Mouse (Mus musculus) liver, embryonic 16.5 days (tissue): ENCODE measurements around the gene Magi1. TPM values are rescaled to one million over a fixed set of nuclear protein-coding genes. Genes with fewer than 3 reads are reported as not detected.

Experiments used
- ATAC-seq: fragments of 200-750 bp; cut with Nextera tagmentation; 2 replicates; pipeline ENCODE4 v1.8.0; 2017; ENCODE audit warnings: low read depth, mild to moderate bottlenecking, moderate number of reproducible peaks, moderate library complexity
- H3K27ac ChIP-seq: fragments of 300-500 bp; sonication (generic); 2 replicates; pipeline ENCODE4 v1.5.1; 2014; ENCODE audit warnings: mild to moderate bottlenecking, low read length
- H3K27me3 ChIP-seq: fragments of 300-500 bp; sonication (generic); 2 replicates; pipeline ENCODE4 v1.6.1; 2014; ENCODE audit warnings: low read depth, low read length, mixed read lengths; ENCODE audit not compliant: control insufficient read depth, insufficient read depth
- H3K36me3 ChIP-seq: fragments of 300-500 bp; sonication (generic); 2 replicates; pipeline ENCODE4 v1.6.1; 2014; ENCODE audit warnings: mild to moderate bottlenecking; ENCODE audit not compliant: control insufficient read depth, insufficient read depth
- H3K4me1 ChIP-seq: fragments of 300-500 bp; sonication (generic); 2 replicates; pipeline ENCODE4 v1.6.1; 2014; ENCODE audit warnings: low read depth, low read length, mixed read lengths; ENCODE audit not compliant: control insufficient read depth
- H3K4me2 ChIP-seq: fragments of 300-500 bp; sonication (generic); 2 replicates; pipeline ENCODE4 v1.6.1; 2014; ENCODE audit warnings: low read depth, low read length, mixed read lengths
- H3K4me3 ChIP-seq: fragments of 300-500 bp; sonication (generic); 2 replicates; pipeline ENCODE4 v1.5.1; 2014; ENCODE audit warnings: low read depth, mild to moderate bottlenecking, low read length
- H3K9ac ChIP-seq: fragments of 300-500 bp; sonication (generic); 2 replicates; pipeline ENCODE4 v1.6.1; 2014; ENCODE audit warnings: low read depth, low read length
- H3K9me3 ChIP-seq: fragments of 300-500 bp; sonication (generic); replicated peaks from 2 replicates; pipeline ENCODE4 v1.6.1; 2016; ENCODE audit warnings: low read length; ENCODE audit not compliant: control insufficient read depth
- WGBS: fragments of 180-500 bp; shearing (Covaris S2); extraction: QIAGEN DNeasy Blood & Tissue Kit; methylation state at CpG from one replicate; pipeline ENCODE4 v1.1.7; 2014; ENCODE audit not compliant: insufficient replicate concordance; 5-methylcytosine and 5-hydroxymethylcytosine counted together
- polyA plus RNA-seq: library from polyadenylated mRNA; unstranded; fragments of >200 nt; fragmentation: Nextera tagmentation; extraction: Ambion mirVana; gene quantifications from 2 replicates; pipeline ENCODE4 v1.2.1, GENCODE M21; 2015

The Magi1 gene
- polyA plus RNA-seq, 1 experiment from 2014 or later = 1.3 TPM

DNA sequence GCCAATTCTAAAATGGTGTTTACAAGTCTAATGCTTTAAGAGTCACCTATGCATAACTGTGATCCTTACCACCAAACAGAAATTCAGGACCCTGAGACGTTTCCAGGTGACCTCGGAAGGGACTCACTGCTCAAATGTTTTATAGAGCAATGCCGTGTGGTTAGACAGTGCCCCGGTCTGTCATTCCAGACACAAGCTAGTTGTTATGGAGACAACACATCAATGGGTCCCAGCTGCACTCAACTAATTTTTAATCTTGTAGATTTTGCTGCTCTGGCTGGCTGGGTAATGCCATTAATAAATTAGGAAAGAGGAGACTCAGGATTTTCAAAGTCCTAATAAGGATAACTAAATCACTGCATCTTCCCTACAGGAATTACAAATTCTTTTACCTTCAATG lies 151.7 kb downstream of the Magi1 start:
- Histone ChIP-seq H3K9ac (no peak overlapping the region), H3K4me1 (no peaks in the 10 kb centered on the region), H3K4me3 (no peak overlapping the region), H3K36me3 (no peaks in the 10 kb centered on the region), H3K4me2 (no peak overlapping the region), H3K27me3 (no peaks in the 10 kb centered on the region), H3K9me3 (no peaks in the 10 kb centered on the region), H3K27ac (no peak overlapping the region)
- WGBS = 66% methylated on average over 4 of the region's 4 CpGs
- no peak for ATAC-seq

DNA sequence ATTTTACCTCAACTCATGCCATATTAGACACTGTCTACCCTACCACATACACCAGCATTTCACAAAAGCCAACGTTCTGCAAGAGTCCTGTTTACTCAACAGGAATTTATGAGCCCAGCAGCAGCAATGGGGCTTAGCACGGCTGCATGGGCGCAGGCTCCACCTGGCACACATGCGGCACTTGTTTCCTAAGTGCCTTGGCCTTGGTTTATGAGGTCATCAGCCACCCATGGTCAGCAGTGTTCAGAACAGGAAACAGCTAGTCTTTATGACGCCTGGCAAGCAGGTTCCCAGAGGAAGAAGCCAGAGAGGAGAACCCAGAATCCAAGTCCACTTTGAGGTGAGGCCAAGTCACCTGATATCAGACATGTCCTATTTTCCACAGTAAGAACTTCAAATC lies 153.3 kb downstream of the Magi1 start:
- no peak for ATAC-seq
- WGBS = 38% methylated on average over 5 of the region's 5 CpGs
- no peaks in the 10 kb centered on the region for H3K4me1 ChIP-seq
- H3K27ac ChIP-seq = no peak overlapping the region
- no peaks in the 10 kb centered on the region for H3K9me3 ChIP-seq
- no peak overlapping the region for H3K9ac ChIP-seq
- no peak overlapping the region for H3K4me2 ChIP-seq
- H3K27me3 ChIP-seq = no peaks in the 10 kb centered on the region
- no peaks in the 10 kb centered on the region for H3K36me3 ChIP-seq
- H3K4me3 ChIP-seq = no peak overlapping the region

GRCm38 (mm10) chr6:94126763-94127162 lies 157.0 kb downstream of the Magi1 start:
- Histone ChIP-seq H3K4me3 (no peak overlapping the region), H3K9me3 (no peaks in the 10 kb centered on the region), H3K27me3 (no peaks in the 10 kb centered on the region), H3K4me1 (no peaks in the 10 kb centered on the region), H3K4me2 (no peak overlapping the region), H3K36me3 (no peaks in the 10 kb centered on the region), H3K27ac (no peak overlapping the region), H3K9ac (no peak overlapping the region)
- WGBS = 64% methylated on average over 4 of the region's 4 CpGs
- ATAC-seq = no peak

DNA sequence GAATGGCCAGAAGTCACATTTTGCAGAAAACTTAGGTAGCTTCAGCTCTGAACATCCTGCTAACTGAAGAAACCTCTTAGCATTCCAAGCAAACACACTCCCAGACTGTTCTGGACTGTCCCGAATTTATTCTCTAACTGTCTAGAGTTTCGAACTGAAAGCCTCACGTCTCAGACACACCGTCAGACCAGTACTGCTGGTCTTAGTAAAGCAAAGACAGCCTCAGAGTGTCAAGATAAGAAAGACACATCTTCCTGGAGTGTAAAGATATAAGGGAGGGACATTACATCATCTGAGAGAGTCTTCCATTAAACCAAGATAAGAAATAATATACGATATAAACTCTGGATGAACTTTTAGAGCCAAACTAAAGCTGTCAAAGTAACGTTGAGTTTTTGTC lies 158.6 kb downstream of the Magi1 start:
- WGBS = 26% methylated on average over 6 of the region's 6 CpGs
- no peaks in the 10 kb centered on the region for H3K4me1 ChIP-seq
- no peak overlapping the region for H3K4me3 ChIP-seq
- H3K9me3 ChIP-seq = no peaks in the 10 kb centered on the region
- H3K27ac ChIP-seq = no peak overlapping the region
- H3K36me3 ChIP-seq = no peaks in the 10 kb centered on the region
- ATAC-seq = peak; percentile 43; the same call in 1 of the 2 replicates
- no peak overlapping the region for H3K9ac ChIP-seq
- H3K4me2 ChIP-seq = no peak overlapping the region
- H3K27me3 ChIP-seq = no peaks in the 10 kb centered on the region

GRCm38 (mm10) chr6:94124279-94124678 lies 159.4 kb downstream of the Magi1 start:
- no peak overlapping the region for H3K9ac ChIP-seq
- H3K4me1 ChIP-seq = no peaks in the 10 kb centered on the region
- no peaks in the 10 kb centered on the region for H3K36me3 ChIP-seq
- no peaks in the 10 kb centered on the region for H3K27me3 ChIP-seq
- H3K9me3 ChIP-seq = no peaks in the 10 kb centered on the region
- no peak overlapping the region for H3K27ac ChIP-seq
- WGBS = 55% methylated on average over 2 of the region's 2 CpGs
- H3K4me3 ChIP-seq = no peak overlapping the region
- no peak overlapping the region for H3K4me2 ChIP-seq
- ATAC-seq = no peak

GRCm38 (mm10) chr6:94122566-94123150 lies 161.1 kb downstream of the Magi1 start:
- no peak for ATAC-seq
- H3K9ac ChIP-seq = no peak overlapping the region
- H3K4me3 ChIP-seq = no peak overlapping the region
- WGBS = 60% methylated on average over 8 of the region's 8 CpGs
- H3K27ac ChIP-seq = no peak overlapping the region
- H3K4me2 ChIP-seq = no peak overlapping the region
- no peaks in the 10 kb centered on the region for H3K36me3 ChIP-seq
- no peaks in the 10 kb centered on the region for H3K27me3 ChIP-seq
- H3K9me3 ChIP-seq = no peaks in the 10 kb centered on the region
- H3K4me1 ChIP-seq = no peaks in the 10 kb centered on the region

GRCm38 (mm10) chr6:94121488-94121887 lies 162.2 kb downstream of the Magi1 start:
- no peak for ATAC-seq
- Histone ChIP-seq H3K36me3 (no peaks in the 10 kb centered on the region), H3K4me3 (no peak overlapping the region), H3K4me1 (no peaks in the 10 kb centered on the region), H3K4me2 (no peak overlapping the region), H3K27ac (no peak overlapping the region), H3K9me3 (no peaks in the 10 kb centered on the region), H3K27me3 (no peaks in the 10 kb centered on the region), H3K9ac (no peak overlapping the region)
- 65% methylated on average over 5 of the region's 5 CpGs for WGBS

GRCm38 (mm10) chr6:94116434-94117432 lies 167.0 kb downstream of the Magi1 start:
- Histone ChIP-seq H3K4me1 (no peaks in the 10 kb centered on the region; the same call in 1 of the 2 replicates), H3K4me2 (no peak overlapping the region), H3K4me3 (no peak overlapping the region), H3K9me3 (no peaks in the 10 kb centered on the region), H3K9ac (no peak overlapping the region), H3K36me3 (no peaks in the 10 kb centered on the region), H3K27ac (no peak overlapping the region), H3K27me3 (no peaks in the 10 kb centered on the region)
- no peak for ATAC-seq
- 62% methylated on average over 6 of the region's 6 CpGs for WGBS

GRCm38 (mm10) chr6:94111833-94112232 lies 171.9 kb downstream of the Magi1 start:
- Histone ChIP-seq H3K9ac (no peak overlapping the region), H3K36me3 (no peaks in the 10 kb centered on the region), H3K4me1 (no peaks in the 10 kb centered on the region; the same call in 1 of the 2 replicates), H3K9me3 (no peaks in the 10 kb centered on the region), H3K27me3 (no peaks in the 10 kb centered on the region), H3K27ac (no peak overlapping the region), H3K4me2 (no peak overlapping the region), H3K4me3 (no peak overlapping the region)
- no peak for ATAC-seq
